Mouse (Mus musculus): ENCODE data around the gene Pgm3. TPM values are rescaled to one million over a fixed set of nuclear protein-coding genes. Genes with fewer than 3 reads are reported as not detected.
A peak's percentile ranks its signal among the peaks of the same experiment; 100 is the strongest.
"Not testable (repeated sequence)": the region's sequence is repeated elsewhere in the genome, so short reads cannot be mapped to it uniquely, and the experiment has no call there.

Gene Pgm3
- 10 to 100 TPM; 17.9 to 21.1 (median 18.7) TPM for total RNA-seq (2022)

DNA sequence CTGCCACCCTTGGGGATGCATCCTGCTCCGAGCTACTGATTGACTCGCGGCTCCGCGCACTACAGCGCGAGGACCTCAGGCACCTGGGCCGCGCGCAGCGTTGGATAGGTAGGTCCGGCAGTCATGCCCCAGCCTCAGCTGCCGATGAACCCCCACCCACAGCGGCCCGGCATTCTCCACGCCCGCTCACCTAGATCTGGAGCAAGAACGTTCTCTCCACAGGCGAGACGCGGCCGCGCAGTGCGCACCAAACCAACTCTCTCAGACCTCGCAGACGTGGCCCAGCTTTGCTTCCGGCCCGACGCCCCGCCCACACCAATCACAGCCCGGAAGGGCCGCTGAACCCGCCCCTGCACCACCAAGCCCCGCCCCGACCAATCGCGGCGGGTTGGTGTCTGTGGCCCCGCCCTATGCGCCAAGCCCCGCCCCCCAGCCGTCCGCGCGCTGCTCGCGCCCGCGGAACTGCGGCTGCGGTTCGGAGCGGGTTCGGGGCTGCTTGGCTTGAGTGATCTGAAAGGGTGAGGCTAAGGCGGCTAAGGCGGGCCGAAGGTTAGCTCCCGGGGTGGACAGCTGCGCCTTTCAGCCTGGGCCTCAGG, at the start of gene Pgm3, which contains the start of gene Rwdd2a:
Pgm3 (minus strand) TSS at position 303 of the 596 bp plus-strand sequence.
Rwdd2a (plus strand) TSS at position 452 of the 596 bp plus-strand sequence.
- DNase-seq (ENCODE audit: low spot score in 2 of 2) = peak; percentile 79 to 96

DNA sequence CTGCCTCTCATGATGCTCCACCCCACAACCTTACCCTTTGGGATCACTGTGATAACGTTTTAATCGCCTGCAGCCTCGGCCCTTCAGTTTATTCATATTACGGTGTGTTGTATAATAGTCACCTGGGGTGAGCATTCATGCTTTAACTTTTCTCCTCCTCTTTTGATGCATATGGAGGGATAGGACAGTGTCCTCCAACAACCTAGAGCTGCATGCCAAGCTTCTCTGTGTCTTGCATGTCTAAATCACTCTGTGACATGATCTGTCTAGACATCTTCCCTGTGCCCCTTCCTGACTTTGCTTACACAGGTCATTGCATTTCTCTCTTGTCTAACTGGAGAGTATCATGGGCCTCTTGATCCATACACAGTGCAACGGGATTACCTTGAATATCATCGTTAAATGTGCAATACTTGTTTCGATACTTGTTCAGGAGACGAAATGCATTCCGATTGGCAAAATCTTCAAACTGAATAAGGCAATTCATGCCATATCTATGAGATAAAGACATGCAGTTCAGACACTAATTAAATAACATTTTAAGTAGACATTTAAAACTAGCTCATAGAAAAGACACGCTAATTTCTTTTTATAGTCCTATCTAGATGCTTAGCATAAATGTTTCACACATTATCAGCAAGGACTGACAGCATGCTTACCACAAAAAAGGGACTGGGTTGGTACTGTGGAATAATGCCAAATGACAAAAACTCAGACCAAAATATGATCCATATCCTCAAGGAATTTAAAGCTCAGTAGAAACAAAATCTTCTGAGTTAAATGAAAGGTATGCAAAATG, 47.9 kb upstream of the Pgm3 start:
- DNase-seq (ENCODE audit: low spot score in 2 of 2) = no peak

DNA sequence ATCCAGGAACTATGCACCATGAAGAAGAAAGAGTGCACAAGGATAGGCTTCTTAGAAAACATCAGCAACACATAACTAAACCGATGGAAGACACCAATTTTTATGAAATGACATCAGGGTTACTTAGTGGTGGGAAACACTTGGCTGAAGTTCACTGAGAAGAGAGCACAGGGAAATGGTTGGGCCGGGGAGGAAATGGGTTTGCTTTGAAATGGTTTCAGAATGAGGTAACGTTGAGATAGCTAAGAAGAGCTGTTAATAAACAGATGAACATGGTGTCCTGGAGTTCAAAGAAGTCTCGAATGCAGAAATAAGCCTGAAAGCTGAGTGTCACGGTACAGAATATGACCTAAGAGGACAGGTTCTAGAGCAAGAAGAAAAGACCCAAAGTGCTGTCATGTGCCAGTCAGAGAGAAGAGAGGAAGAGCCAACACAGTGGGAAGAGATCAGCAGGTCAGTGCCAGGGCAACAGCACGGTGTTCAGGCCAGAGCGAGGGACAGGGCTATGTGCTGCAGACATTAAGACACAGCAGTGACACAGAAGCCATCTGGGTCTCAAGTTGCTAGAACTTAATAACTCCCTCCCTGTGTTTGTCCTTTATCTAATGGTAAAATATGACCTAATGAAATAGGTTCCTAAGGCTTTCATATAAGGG, 46.3 kb upstream of the Pgm3 start:
- no peak for DNase-seq (ENCODE audit: low spot score in 2 of 2)

DNA sequence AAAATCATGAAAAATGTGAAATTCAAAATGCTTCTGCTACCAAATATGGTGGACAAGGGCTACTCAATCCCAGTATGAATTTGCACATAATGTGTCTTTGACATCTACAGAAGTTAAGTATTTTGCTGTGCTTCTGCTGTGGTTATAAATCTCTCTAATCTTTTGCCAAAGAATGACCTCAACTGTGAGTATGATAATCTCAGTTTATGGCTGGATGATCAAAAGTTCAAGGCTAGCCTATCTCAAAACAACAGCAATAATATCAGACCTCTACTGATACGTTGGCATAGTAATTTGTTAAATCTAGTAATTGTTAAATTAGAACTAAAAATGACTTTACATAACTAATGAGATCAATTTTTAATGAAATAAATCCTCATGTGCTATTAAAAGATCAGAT, 44.1 kb upstream of the Pgm3 start:
- DNase-seq (ENCODE audit: low spot score in 2 of 2) = no peak

DNA sequence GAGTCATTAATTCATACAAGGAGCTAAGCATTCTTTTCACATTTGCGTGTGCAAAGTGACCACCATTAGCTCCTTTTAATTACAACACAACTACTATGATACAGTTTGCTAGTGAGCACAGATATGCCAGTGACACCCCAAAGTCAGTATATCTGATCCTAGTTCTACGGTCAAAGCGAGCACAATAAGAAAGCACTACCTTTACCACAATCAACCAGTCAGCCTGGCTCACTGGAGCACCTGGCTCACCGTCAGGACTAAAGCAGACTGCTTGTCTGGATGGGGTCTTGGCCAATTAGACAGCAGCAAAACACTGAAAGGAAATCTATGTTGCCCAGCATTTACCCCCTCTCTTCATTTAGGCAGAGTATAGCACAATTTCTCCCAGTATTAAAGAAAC, 40.4 kb upstream of the Pgm3 start:
- no peak for DNase-seq (ENCODE audit: low spot score in 2 of 2)

DNA sequence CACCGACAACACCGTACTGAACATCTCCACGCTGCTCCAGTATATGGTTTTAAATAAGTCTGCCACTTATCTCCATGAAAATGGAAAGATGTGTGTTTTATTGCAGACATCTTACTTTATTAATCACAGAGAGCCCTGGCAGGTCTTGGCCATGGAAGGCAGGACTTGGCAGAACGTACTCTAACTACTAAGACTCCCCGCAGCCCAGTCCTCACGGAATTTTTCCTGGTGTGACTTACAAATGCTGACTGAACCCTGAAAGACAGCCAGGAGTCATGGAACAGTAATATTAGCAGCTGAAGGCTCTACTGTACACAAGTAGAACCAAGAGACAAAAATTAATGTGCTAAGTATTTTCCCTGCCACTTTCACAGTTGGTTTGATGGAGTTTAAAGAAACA, 34.1 kb upstream of the Pgm3 start:
- DNase-seq (ENCODE audit: low spot score in 2 of 2) = no peak

DNA sequence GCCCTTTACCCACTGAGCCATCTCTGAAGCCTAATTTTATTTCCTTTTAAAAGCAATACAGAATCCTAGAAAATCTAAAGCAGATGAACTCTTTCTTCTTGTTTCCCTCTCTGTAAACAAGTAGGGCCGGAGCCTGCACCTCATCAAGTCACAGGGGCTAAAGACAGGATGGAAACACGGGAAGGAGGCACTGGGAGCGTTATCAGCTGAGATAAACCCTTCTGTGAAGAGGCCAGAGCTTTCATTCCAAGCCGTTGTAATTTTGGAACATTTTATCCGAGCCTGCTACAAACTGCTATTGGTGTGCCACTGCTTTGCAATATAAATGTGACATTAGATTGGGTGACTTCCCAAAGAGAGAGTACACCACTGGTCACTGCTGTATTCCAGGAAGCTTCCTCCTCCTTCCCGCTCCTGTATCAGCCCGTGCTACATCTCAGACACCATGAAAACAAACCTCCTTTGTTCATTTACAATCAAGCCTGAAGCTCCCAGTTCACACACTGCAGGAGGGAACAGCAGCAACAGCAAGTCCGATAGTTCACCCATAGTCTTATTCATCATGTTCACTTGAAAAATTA, 28.2 kb upstream of the Pgm3 start:
- no peak for DNase-seq (ENCODE audit: low spot score in 2 of 2)

DNA sequence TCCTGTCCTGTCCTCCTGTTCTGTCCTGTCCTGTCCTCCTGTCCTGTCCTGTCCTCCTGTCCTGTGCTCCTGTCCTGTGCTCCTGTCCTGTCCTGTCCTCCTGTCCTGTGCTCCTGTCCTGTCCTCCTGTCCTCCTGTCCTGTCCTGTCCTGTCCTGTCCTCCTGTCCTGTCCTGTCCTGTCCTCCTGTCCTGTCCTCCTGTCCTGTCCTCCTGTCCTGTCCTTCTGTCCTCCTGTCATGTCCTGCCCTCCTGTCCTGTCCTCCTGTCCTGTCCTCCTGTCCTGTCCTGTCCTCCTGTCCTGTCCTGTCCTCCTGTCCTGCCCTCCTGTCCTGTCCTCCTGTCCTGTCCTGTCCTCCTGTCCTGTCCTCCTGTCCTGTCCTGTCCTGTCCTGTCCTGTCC, 25.3 kb upstream of the Pgm3 start:
- not testable (repeated sequence) for DNase-seq (ENCODE audit: low spot score in 2 of 2)

DNA sequence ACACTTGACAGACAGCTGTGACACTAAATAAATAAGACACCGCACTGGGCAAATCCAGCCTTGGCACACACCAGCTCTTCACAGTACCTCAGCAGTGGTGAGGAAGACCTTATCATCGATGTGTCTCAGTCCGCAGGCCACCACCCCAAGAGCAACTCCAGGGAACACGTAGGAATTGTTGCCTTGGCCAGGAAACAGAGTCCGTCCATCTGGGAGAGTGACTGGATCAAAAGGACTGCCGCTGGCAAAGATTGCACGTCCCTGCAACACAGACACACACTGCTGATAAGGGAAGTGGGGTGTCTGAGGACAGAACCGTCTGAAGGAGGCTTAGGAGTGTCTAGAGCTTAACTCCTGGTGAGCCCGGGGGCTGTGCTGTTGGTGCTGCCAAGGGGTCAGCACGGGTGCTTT, 22.7 kb upstream of the Pgm3 start:
- not testable (repeated sequence) for DNase-seq (ENCODE audit: low spot score in 2 of 2)

DNA sequence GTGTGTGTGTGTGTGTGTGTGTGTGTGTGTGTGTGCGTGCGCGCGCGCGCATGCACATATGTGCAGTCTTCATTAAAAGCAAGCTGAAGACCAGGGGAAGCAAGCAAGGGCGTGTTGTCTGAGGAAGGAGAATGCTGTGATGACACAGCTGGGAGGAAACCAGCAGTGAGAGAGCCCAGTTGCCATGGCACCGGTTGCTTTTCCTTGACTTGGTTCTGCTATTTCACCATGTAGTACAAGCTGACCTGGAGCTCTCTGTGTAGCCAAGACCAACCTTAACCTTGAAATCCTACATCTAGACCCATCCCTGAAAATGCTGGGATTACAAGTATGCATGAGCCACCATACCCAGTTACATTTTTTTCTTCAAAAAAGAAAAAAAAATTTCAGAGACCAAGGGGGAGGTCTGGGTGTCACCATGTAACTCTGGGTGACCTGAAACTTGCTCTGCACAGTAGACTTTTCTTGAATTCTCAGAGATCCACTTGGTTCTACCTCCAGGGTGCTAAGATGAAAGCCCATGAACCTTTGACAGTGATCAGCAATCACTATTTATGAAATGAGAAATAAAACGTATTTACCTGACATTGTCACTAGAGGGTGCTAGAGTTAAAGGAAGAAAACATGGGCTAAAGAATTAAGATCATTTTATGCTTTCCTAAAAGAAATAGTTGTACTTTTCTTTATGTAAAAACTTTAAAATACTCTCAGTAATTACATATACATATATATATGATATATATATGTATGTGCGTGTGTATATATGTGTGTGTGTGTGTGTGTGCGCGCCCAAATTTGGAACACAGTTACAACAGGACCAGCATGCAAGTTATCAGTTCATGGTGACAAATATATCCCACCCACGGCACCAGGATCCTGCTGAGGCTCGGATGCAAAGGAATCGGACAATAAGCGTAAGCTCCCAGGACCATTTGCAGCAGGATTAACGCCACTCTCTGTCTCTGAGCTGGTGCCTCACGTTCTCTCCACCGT, 21.3 kb upstream of the Pgm3 start:
- peak in 1 of 2 experiments; percentile 58 for DNase-seq (ENCODE audit: low spot score in 2 of 2)

DNA sequence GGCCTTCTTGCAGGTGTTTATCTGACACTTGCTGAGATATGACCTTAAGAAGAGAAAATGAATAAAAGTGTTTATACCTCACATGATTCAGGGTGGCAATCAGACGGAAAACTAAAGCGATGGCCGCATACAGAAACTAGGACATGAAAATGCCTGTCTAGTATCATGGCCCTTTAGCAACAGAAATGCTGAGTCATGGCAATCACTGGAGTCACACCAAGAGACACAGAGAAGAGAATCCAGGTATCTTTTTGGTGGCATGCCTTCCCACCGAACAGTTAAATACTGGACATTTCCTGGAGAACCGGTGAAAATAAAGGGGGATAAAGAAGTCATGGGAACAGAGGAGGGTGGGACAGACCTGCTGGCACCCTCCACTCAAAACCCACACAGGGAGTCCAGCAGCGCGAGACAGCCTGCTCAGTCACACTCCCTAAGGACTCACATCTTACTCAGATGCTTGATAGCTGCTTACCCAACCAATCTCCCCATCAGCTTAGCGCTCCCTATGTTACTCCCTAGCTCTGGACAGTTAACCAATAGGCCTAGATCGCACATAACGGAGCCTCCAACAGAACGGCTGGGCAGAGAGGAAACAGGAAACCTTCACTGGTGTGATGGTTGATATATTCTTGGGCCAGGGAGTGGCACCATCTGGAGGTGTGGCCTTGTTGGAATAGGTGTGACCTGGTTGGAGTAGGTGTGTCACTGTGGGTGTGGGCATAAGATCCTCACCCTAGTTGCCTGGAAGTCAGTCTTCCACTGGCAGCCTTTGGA, 15.6 kb upstream of the Pgm3 start:
- no peak for DNase-seq (ENCODE audit: low spot score in 2 of 2)

DNA sequence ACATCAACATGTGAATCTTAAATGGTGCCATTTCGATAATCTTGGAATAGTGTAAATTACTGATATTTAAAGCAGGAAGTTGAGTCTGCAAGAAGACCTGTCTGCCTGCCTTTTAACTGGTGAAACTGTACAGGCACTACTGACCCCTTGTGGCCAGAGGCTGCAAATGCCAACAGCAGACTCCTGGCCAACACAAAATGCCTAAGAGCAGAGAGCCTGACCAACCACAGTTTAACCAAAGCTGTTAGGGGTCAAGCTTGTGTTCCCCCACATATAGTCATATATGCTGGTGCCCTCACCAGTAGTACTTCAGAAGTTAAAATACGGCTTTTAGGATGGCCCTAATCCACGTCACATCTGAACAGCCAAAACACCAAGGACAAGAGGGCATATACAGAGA, 12.1 kb upstream of the Pgm3 start:
- peak in 1 of 2 experiments; percentile 57 for DNase-seq (ENCODE audit: low spot score in 2 of 2)

DNA sequence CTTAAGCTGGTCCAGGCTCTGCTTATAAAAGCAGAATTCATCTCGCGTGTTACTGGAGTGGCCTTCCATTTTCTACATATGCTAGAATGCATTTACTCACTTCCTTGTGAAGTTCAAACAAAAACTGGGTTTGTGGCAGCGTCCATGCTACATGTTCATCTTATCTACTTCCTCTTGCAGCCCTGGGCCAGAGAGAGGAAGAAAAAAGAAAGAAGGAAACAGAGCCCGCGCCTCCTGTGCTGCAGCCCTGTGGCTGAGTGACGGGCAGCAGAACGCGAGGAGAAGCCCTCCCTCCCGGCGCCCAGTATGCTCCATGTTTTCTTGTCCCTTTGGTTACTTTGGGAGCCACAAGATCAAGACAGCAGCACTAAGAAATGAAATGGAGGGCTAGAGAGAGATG, 8.0 kb upstream of the Pgm3 start:
- DNase-seq (ENCODE audit: low spot score in 2 of 2) = no peak

DNA sequence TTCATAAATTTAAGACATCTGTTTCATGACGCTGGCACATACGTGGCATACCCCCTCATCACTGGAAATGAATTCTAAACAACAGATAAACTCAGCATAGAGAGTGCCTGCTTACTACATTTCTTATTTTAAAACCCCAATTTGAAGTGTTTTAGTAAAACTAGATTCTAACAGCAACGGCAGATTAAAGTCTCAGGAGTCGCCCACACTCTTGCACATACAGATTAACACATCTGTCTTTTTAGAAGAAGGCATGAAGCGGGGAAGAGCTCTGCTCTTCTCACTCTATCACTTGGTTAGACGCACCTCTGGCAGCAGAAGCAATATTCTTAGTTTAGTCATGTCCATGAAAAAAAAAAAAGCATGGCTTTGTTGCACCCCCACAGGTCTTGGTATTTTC, 3.5 kb upstream of the Pgm3 start:
- no peak for DNase-seq (ENCODE audit: low spot score in 2 of 2)

DNA sequence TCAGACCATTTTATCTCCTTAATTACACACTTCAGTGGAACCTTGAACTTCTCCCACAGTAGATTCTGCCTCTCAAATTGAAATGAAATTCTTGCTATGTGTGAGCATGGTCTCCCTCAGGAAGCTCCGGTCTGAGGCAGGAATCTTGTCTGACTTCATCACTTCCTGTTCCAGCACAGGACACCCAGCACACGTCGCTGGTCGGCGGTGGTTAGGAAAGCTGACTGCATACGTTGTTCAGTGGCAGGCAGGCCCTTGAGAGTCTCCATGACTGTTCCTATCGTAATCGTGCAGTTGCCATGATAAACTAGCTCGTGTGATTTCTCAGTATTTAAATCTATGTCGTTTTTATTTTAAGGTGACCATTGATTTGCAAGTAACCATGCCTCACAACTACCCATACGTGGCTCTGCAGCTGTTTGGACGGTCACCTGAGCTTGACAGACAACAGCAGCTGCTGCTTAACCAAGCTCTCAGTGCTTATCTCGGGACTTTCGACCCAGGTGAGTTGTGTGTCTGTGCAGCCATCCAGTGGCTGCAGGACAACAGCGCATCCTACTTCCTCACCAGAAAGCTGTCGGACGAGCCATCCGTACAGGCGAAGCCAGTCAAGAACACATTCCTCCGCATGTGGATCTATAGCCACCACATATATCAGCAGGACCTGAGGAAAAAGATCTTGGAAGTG, 2.1 kb upstream of the Pgm3 start:
- DNase-seq (ENCODE audit: low spot score in 2 of 2) = no peak

DNA sequence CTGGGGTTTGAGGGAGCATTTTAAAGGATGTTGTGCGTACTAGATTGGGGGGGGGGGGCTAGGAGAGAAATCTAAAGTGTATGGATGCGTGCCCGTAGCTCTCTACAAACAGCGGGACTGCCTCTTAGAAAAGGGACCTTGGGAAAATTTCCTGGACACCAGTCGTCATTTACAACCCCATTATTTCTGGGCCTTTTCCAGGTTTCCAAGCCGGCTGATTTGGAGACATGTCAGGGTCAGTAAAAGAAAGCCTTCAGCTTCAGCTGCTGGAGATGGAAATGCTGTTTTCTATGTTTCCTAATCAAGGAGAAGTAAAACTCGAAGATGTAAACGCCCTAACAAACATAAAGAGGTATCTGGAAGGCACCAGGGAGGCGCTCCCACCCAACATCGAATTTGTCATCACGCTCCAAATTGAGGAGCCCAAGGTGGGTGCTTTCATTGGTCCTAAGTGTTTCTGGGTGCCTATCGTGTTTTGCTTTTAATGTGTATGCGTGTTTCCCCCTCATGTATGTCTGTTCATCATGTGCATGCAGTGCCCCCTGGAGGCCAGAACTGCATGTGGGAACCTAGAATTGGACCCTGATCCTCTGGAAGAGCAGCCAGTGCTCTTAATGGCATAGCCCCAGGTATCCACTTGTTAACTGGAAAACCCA, 1.1 kb upstream of the Pgm3 start:
- peak; percentile 74 to 80 for DNase-seq (ENCODE audit: low spot score in 2 of 2)

DNA sequence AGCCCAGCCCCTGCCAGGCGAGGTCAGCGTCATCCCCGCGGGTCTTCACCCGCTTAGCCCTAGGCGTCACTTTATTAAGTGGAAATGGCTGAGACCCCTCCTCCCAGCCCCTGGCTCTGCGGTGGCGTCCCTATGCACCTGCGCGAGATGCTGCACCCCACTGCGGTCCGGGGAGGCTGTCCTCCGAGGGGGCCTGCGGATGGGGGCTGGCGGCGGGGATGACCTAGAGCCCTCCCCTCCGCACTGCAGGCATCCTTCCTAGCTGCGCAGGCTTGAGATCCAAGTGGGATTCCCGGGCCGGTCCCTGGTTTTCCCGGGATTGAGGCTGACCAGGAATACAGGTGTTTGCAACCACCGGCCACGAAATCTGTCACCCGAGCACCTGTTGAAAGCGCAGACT, 554 bp upstream of the Pgm3 start:
- DNase-seq (ENCODE audit: low spot score in 2 of 2) = peak; percentile 25 to 45

DNA sequence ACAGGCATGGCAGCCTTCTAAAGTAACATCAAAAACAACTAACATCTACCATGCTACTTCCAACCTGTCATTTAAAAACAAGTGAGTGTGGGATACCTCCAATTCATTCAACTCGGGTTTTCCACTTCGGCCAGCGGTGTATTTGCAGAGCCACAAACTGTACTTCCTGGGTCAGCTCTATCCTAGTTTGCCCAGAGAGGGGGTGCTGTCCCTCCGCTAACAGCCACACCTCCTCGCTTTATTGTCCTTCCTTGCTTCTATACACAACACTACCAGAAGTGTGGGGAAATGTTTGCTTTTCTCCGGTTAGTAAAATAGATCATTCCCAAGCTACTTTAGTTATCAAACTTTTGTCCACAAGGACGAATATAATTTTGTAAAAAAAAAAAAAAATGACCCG, 696 bp downstream of the Pgm3 start:
- no peak for DNase-seq (ENCODE audit: low spot score in 2 of 2)
